Mouse (Mus musculus) stomach, adult 2 months (tissue): ENCODE data around the gene Lrr1. TPM values are rescaled to one million over a fixed set of nuclear protein-coding genes. Genes with fewer than 3 reads are reported as not detected.

Experiments used
- polyA plus RNA-seq: library from polyadenylated mRNA; depleted of rRNA; stranded (reverse); fragments of >200 nt; gene quantifications from 2 replicates; pipeline ENCODE4 v1.2.3, GENCODE M21; 2012; rRNA removed

Lrr1 gene
- polyA plus RNA-seq, result 1.3 and 1.9 TPM in 2 replicates

DNA sequence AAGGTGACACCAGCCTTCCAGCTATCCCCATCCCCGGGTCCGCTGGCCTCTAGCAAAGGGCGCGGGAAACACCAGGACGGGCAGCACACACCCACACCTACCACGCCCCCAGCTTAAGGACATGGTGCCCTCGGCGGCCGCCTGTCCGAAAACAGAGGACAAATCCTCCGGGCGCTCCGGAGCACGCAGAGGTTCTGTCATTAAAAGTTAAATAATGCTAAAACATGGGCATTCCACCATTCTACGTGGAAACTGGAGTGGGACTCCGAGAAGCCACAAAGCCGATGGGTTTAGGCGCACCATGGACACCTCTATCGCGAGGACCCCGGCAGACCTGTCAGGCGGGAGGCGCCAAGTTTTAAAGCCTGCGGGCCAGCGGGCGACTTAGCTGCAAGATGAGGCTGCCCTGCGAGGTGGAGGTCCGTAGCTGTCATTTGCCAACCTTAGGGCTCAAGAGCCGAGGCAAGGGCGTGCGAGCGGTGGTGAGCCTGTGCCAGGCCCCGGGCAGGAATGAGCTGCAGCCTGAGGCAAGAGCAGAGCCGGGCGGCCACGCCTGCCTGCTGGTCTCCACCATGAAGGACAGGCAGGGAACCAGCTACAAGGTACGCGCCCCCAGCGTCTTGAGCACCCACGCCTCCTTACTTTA, at the start of gene Lrr1:
Gene Lrr1 (plus strand): TSS at position 354 of the 646 bp plus-strand sequence.

DNA sequence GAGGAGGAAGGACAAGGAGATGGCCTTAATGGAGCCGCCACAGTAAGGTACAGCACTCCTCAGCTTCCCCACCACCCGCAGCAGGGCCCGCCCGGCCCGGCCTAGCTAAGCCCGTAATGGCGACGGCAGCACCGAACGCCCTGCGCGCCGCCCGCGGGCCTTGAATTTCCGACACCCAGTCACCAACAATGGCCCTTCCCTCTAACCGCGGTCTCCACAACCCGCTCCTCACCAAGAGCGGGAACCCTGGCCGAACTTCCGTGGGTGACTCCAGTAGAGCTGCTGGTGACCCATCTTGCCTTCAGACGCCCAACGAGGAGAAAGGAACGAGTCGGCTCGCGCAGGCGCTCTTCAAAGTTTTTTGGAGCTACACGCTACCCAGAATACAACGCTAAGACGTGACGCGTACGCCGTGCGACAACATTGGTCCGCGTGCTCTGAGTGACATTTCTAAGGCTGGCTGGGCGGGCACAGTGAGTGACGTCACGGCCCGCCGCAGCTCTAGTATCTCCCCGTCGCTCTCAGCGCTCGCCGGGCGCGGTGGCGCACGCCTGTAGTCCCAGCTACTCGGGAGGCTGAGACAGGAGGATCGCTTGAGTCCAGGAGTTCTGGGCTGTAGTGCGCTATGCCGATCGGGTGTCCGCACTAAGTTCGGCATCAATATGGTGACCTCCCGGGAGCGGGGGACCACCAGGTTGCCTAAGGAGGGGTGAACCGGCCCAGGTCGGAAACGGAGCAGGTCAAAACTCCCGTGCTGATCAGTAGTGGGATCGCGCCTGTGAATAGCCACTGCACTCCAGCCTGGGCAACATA, 9.6 kb upstream of the Lrr1 start, which contains the start of gene Rps29:
Gene Rps29 (minus strand): TSS at position 422 of the 813 bp plus-strand sequence.

DNA sequence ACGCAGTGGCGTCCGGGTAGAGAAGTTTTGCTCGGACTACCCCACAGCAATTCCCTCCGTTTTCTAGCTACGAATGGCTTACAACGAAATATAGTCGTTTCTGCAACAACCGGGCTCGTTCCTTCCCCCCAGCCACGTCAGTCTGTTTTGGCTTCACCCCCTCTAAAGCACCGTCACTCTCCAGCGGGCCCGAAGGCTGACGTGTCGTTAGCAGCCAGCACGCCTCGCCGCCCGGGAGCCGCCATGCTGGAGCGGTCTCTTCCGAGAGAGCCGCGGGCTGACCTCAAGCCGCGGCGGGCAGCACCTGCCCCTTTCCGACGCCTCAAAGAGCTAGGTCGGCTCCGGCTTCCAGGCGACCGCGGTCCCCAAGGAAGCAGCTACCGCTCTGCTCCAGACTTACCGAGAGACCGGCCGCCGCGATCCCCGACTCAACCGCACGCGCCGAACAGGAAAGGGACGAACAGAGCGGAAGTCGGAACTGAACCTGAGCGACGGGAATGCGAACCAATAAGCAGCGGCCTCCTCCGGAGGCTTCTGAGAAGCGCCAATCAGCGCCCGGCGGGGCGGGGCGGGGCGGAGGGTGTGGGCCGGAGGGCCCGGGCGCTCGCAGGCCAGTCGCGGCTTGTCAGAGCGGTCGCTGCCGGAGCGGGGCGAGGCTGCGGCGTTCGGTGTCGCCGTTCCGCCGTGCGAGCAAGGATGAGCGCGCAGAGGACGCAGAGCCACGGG, 15.1 kb downstream of the Lrr1 start, which contains the start of the genes Rpl36al and Mgat2:
Gene Rpl36al (minus strand): TSS at position 501 of the 726 bp plus-strand sequence.
Gene Mgat2 (plus strand): TSS at position 575 of the 726 bp plus-strand sequence.

DNA sequence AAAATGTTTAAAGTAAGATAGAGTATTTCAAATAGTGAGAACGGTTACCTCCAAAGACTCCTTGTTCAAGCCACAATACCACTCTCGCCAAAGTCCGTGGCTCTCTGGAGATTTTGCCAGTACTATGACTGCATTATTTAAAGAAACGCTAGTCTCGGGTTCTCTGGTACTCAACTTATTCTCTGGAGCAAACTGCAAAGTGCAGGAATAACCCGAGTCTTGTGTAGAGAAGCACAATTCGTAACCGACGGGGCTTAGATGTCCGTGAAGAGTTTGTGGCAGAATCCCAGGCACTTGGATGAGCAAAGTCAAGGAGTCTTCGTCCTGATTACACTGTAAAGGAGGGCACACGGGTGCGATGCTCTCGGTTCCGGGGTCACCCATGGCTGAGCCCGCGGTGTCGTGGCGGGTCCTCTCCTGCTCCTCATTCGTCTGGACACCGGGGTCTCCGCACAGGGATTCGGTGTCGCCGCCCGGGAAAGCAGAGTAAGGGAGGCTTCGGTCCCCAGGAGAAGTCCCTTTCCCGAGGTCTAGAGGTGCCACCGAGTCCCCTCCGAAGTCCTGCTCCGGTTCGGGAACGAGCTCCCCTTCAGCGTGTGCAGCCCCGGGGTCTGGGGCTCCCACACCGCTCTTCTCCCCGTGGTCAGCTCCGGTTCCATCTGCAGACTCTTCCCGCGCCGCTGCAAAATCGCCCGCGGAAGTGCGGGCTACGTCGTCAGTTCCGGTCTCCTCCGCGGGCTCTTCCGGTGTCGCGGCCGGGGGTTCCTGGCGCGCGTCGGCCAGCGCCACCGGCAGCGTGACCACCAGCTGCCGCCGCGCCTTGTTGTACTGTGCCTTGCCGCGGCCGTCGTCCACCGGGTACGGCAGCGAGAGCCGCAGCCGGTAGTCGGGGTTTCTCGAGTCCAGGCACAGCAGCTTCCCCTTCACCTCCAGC, 28.1 kb downstream of the Lrr1 start, which contains the start of gene Gm49383:
Gene Gm49383 (minus strand): TSS at position 661 of the 934 bp plus-strand sequence.

DNA sequence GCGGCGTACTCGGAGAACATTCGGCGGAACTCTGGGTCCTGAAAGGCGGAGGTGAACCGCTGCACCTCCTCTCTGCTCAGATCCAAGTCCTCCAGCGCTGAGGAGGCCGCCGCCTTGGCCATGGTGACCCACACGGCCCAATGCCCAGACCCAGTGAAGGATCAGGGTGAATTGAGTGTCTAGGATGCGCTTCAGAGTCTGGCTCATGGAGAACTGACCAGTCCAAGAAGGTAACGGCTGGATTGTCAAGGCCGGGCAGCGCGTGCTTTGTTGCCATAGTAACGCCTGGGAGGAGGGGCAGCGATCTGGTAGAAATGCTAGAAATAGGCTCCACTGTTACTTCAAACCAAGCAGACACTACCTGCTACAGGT, 29.5 kb downstream of the Lrr1 start, which contains the start of gene Dnaaf2:
Gene Dnaaf2 (minus strand): TSS at position 266 of the 372 bp plus-strand sequence.

DNA sequence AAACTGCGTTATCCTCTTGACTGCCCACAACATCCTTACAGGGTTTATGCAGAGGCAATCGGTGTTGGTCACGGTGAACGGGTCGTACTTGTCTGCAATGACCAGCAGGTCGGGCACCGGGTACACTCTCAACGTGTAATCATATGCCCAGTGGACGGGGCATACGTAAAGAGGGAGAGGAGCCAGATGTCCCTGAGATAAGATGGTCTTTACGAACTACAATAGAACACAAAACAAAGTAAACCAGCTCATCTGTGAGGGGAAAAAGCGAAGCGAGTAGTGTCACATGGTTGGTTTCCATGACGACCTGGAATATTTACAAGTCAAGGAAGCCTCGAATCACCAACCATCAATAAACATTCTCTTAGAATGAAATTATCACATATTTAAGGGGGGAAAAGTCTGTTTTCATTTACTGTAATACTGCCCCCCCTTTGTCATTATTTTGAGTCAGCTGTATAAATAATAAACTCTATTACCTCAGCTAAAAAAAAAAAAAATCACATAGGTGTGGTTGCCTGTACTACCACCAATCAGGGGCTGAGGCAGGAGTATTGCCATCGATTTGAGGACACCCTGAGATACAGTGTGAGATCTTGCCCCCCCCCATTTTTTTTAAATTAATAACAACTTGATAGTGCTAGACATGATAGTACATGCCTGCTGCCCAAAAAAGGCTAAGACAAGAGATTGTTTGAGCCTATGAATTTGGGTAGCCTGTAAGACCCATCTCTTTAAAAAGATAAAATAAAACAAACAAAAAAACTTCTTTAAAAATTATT, 35.6 kb downstream of the Lrr1 start, which contains the start of gene Gm49384:
Gene Gm49384 (minus strand): TSS at position 216 of the 782 bp plus-strand sequence.

DNA sequence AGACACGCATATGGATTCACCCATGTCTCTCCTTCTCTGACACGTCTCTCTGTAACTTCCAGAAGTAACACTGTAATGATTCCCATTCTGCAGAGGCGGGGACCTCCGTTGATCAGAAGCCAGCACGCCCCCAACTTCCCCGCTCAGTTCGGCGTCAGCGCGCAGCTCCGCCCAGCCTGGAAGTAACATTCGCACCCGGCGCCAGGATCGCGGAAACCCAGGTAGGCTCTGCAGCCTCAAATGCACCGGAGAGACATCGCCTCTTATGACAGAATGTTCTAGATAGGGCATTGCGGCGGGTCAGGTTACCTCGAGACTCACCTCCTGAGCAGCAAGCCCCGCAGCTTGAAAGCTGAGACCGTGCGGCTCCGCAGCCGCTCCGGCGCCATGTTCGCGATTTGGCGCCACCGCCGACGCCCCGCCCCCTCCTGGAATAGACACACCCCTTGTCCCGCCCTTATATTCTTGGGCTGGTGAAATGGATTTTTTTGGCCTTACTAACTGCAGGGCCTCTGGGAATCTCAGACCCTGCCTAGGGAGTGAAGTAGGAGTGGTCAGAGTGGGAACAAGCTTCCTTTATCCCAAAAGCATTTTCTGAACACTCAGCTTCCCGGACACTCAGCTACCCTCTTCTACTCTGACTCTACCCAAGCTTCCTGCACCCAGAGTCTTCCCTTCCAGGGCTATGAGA, 59.3 kb downstream of the Lrr1 start, which contains the start of gene Pole2:
Gene Pole2 (minus strand): TSS at position 420 of the 691 bp plus-strand sequence.

Other genes with a start within 250 kb of the Lrr1 start
- gene Rps29, start 9.6 kb upstream of the Lrr1 start, polyA plus RNA-seq, result 863 and 992 TPM in 2 replicates
- 13.5 and 13.7 TPM in 2 replicates for gene Rpl36al, start 15.3 kb downstream of the Lrr1 start, polyA plus RNA-seq
- 8.0 and 13.5 TPM in 2 replicates for gene Mgat2, start 15.3 kb downstream of the Lrr1 start, polyA plus RNA-seq
- gene Gm49383, start 28.3 kb downstream of the Lrr1 start, polyA plus RNA-seq, result 1.2 and 1.5 TPM in 2 replicates
- 0.44 and 0.66 TPM in 2 replicates for gene Dnaaf2, start 29.6 kb downstream of the Lrr1 start, polyA plus RNA-seq
- not detected in 2 replicates for gene Gm49384, start 35.5 kb downstream of the Lrr1 start, polyA plus RNA-seq
- gene Pole2, start 59.4 kb downstream of the Lrr1 start, polyA plus RNA-seq, result 1.1 and 1.9 TPM in 2 replicates
- 0.22 and 0.31 TPM in 2 replicates for gene Klhdc1, start 72.4 kb downstream of the Lrr1 start, polyA plus RNA-seq
- 12.9 and 24.8 TPM in 2 replicates for gene Klhdc2, start 127.9 kb downstream of the Lrr1 start, polyA plus RNA-seq
- 0.20 and 0.52 TPM in 2 replicates for gene Nemf, start 188.4 kb downstream of the Lrr1 start, polyA plus RNA-seq
- gene Arf6, start 203.3 kb downstream of the Lrr1 start, polyA plus RNA-seq, result 113 and 199 TPM in 2 replicates
- gene Gm9887, start 203.6 kb downstream of the Lrr1 start, polyA plus RNA-seq, result 0.76 and 1.1 TPM in 2 replicates